27 mouse cellular contexts compared by ENCODE assay signal in the genomic region with DNA sequence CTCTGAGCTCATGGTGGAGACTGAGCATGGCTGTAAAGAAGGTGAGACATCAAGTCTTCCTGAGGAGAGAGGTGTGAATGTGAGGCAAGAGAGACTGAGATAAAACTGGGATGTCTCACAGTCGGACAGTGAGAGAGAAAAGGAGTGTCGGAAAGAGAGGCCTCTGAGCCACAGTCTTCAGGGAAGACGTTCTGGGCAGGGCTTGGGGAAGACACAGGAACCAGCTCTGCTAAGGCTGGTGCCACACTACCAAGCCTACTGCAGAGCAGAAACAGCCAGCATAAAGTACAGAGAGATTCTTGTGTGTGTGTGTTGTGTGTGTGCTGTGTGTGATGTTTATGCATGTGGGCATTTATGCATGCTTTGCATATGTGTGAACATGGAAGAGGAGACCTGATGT.
"Had no signal": no experiment of that assay in that cellular context is flagged by ENCODE, and none has a peak within 500 bp of the region (broad histone marks: within the 10 kb centered on the region; RNA-seq: fewer than 3 reads in every experiment).

No protein-coding gene starts in this region.

- H3K9me3 ChIP-seq: embryonic facial prominence, embryonic 10.5 days; embryonic facial prominence, embryonic 12.5 days; embryonic facial prominence, embryonic 13.5 days; embryonic facial prominence, embryonic 15.5 days; forebrain, embryonic 10.5 days; forebrain, embryonic 12.5 days; forebrain, embryonic 13.5 days; forebrain, embryonic 15.5 days had no signal

- H3K36me3 ChIP-seq: embryonic facial prominence, embryonic 10.5 days; embryonic facial prominence, embryonic 12.5 days; embryonic facial prominence, embryonic 13.5 days; embryonic facial prominence, embryonic 15.5 days; forebrain, embryonic 10.5 days; forebrain, embryonic 12.5 days; forebrain, embryonic 15.5 days had no signal

- H3K27me3 ChIP-seq: embryonic facial prominence, embryonic 12.5 days; embryonic facial prominence, embryonic 13.5 days; embryonic facial prominence, embryonic 15.5 days; forebrain, embryonic 12.5 days; forebrain, embryonic 13.5 days; forebrain, embryonic 15.5 days had no signal

- H3K4me1 ChIP-seq: embryonic facial prominence, embryonic 12.5 days; embryonic facial prominence, embryonic 13.5 days; embryonic facial prominence, embryonic 15.5 days; forebrain, embryonic 10.5 days; forebrain, embryonic 12.5 days; forebrain, embryonic 13.5 days; forebrain, embryonic 15.5 days had no signal

- ATAC-seq: forebrain, embryonic 13.5 days; forebrain, embryonic 14.5 days; forebrain, embryonic 15.5 days; forebrain, embryonic 16.5 days; forebrain, postnatal 0 days had no signal

- H3K27ac ChIP-seq: embryonic facial prominence, embryonic 10.5 days; embryonic facial prominence, embryonic 12.5 days; embryonic facial prominence, embryonic 13.5 days; embryonic facial prominence, embryonic 15.5 days; forebrain, embryonic 10.5 days; forebrain, embryonic 12.5 days; forebrain, embryonic 13.5 days; forebrain, embryonic 15.5 days; gastrocnemius, adult 2 months; heart, adult 2 months had no signal

- H3K4me3 ChIP-seq: embryonic facial prominence, embryonic 10.5 days; embryonic facial prominence, embryonic 12.5 days; embryonic facial prominence, embryonic 13.5 days; embryonic facial prominence, embryonic 15.5 days; erythroblast, embryonic 14.5 days; forebrain, embryonic 10.5 days; forebrain, embryonic 12.5 days; forebrain, embryonic 13.5 days; forebrain, embryonic 15.5 days; gastrocnemius, adult 2 months; heart, adult 2 months had no signal

- DNase-seq: cerebellum, adult 8-10 months; cerebellum, adult 9-10 months; cerebellum, adult 9-11 months; cerebellum, postnatal 10 days; cerebellum, postnatal 14 days; cerebellum, postnatal 25 days; cerebellum, postnatal 36 days; embryo, embryonic 11 days; forebrain, postnatal 0 days; gastrocnemius, adult 2 months; gastrocnemius, postnatal 10 days; gastrocnemius, postnatal 14 days; gastrocnemius, postnatal 25 days; gastrocnemius, postnatal 36 days; heart, adult 18-20 months; heart, adult 2 months had no signal
